Mouse (Mus musculus) spleen, adult 18-20 months (tissue): ENCODE results near the gene 2900026A02Rik.
"Not testable (repeated sequence)": the region's sequence is repeated elsewhere in the genome, so short reads cannot be mapped to it uniquely, and the experiment has no call there.

Source experiments
- DNase-seq, 2 experiments: peaks; one replicate each; pipeline ENCODE4 v3.0.0; 2022; ENCODE audit warnings: mixed read lengths in 2 of 2

2900026A02Rik gene

DNA sequence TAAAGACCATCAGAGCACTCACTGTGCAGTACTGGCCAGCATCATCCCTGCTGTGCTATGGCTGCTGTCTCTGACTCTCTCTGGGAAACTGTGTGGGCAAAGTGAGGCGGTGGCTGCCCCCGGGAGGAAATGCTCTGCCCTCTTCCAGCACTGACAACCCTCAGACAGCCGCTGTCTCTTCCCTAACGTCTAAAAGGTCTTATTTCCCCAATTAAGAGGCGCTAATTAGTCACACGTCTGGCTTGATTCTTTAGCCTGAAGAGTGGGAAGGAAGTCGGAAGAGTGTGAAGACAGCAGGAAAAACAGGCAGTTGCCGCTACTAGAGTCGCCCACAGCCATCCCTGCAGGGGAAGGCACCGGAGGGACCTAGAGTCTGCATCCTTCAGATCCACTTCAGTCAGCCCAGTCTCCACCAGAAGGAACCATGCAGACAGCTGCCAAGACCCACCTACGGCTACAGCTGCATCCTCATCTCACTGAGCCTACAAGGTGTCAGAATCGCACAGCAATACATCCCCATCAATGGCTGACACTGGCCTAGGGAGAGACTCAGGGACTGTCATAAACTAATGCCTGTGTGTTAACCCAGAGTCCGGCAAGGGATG, 101.1 kb downstream of the 2900026A02Rik start:
- DNase-seq, result no peak

DNA sequence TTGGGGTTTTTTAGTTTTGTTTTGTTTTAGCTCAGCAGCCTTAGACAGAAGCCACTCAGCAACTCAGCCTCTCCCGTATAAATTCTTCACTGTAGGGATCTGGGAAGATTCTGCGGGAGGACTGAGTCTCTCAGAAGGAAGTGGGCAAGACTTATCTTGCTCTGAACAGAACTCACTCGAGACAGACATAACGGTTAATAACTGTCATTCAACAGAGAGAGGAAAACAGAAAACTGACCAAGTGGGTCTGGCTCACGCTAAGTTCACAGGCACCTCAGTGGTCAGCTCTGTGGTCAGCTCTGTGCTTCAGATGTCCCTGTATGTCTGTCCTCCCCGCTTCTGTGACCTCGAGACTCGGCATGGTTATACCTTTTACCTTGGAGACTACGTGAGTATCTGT, 101.7 kb downstream of the 2900026A02Rik start:
- DNase-seq, result no peak

DNA sequence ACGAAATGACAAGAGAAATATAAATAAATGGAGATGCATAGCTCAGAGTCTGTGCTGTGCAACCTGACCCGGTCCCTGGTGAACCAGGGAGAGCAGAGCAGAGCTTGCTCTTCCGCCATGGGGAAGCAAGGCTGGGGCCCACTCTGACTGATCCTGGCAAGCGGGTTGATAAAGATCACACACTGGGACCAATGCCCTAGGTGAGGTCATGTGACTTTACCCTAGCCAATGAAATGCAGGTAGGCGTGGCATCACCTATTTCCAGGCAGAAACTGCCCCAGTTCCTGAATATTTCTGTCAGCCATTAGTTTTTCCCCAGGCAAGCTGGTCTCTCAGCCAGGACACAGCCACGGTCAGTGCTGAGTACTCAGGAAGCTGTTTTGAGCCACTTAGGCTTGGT, 102.3 kb downstream of the 2900026A02Rik start:
- DNase-seq, result no peak

DNA sequence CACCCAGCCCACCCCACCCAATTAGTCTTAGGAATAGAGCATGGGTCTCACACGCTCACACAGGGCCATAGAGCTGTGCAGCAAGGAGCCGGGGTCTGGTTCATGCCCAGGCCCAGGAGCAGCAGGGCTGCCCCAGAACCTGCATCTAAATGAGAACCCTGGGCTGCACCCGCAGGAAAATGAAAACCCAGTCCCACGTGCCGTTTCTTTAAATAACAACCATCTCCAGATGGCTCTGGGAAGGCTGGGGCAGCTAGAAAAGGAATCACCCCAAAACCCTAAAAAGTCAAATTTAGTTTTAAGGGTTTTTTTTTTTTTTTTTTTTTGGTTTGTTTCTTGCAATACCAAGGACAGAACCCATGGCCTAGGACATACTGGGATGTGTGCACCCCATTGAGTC, 103.7 kb downstream of the 2900026A02Rik start:
- no peak for DNase-seq

DNA sequence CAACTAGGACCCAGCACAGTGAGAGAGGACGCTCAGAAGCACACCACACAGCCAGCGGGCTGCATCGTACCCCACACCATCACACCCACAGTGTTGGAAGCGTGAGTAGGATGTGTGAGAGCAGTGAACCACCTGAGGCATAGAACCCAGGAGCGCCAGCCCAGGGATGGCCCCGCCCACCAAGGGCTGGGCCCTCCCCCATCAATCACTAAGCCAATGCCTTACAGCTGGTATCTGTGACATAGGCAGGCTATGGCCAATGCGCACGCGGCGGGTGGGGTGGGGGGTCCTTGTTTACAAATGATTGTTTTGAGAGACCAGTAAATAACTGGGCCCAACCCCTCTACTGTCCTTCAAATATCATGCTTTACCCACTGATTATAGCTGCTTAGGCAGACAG, 105.1 kb downstream of the 2900026A02Rik start:
- DNase-seq, result no peak

DNA sequence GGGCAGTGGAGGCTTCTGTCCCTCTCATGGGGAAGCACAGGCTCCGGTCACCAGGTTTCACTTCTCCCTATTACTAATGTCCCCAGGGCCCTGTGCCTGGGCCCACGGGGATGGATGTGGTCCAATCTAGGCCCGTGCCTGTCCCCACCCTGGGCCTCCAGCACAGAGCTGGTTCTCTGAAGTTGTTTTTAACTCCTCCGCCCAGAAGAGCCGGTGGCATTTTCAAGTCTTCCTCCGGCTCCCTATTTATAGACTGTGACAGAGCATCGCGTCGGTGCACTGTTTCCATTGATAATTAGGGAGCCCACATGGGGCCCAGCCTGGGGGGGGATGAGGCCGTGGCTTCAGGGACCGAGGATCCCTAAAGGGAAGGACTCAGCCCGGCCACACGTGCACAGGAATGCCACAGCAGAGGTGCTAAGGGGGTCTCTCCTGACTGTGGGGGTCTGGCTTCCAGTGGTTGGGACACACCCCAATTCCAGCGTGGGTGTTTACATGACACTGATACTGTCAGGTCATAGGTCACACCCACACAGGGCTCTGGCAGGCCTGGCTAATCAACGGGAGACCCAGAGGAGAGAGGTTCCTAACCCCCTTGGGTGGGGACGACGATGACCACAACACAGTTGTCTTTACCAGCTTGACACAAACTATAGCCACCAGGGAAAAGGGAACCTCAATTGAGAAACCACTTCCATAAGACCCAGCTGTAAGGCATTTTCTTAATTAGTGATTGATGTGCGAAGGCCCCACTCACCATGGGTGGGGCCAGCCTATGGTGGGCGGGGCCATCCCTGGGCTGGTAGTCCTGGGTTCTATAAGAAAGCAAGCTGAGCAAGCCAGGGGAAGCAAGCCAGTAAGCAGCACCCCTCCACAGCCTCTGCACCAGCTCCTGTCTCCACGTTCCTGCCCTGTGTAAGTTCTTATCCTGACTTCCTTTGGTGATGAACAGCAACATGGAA, 106.5 kb downstream of the 2900026A02Rik start:
- no peak for DNase-seq

DNA sequence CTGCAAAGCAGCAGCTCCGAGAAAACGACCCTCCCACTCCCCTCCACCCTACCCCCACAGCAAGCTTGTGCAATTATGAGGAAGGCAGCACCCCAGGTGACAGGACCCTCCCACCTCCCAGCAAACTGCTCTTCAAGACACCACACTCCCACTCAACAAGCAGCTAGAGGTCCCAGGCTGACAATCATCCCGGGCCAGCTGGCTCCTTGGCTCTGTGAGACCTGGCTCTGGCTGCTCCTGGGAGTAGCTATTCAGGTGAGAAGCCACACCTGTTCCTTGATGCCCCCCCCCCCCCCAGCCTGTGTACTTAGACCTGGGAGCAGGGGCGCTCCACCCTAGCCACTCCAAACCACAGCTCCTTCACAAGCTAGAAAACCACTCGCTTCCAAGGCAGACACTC, 107.9 kb downstream of the 2900026A02Rik start:
- no peak for DNase-seq

DNA sequence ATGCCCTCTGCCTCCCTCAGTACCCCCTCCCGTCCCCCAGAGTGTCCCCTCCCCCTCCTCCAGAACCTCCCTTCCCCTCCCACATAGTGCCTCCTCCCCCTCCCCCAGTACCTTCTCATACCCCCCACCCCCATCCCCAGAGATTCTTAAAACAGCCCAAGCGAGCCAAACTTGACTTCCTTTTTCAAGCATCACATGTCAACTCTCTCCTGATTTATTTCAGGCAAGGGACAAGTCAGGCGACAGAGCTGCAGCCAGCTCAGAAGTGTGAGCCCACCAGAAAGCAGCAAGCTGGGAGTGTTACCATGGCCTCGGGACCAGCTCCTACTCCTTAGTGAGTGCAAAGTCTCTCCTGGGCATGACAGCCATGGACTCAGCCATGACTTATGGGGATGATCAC, 109.7 kb downstream of the 2900026A02Rik start:
- no peak for DNase-seq

DNA sequence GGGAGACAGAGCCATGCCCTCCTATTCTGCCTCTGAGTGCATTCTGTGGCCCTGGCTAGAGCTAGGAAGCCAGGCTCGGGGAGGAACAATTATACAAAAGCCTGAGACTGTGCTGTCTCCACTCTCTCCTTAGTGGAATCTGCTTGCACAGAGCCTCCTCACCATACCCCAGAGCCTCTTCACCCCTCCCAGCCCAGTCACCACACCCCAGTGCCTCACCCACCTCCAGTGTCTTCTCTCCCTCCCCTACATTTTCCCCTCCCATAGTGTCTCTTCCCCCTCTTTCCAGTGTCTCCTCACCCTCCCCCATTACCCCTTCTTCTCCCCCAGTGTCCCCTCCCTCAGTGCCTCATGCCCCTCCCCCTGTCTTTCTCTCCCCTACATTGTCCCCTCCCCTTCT, 110.1 kb downstream of the 2900026A02Rik start:
- no peak for DNase-seq

DNA sequence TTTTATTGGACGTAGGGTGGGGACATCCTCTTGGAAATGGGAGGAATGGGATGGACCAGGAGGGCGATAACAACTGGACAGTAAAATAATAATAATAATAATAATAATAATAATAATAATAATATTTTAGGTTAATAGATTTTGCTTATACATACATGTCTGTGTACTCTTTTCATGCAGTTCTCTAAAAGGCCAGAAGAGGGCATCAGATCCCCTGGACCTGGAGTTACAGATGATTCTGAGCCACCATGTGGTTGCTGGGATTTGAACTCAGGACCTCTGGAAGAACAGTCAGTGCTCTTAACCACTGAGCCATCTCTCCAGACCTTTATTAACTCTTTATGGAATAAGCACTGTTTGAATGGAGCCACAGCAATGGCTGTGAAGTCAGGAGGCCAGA, 111.4 kb downstream of the 2900026A02Rik start:
- DNase-seq, result not testable (repeated sequence)

DNA sequence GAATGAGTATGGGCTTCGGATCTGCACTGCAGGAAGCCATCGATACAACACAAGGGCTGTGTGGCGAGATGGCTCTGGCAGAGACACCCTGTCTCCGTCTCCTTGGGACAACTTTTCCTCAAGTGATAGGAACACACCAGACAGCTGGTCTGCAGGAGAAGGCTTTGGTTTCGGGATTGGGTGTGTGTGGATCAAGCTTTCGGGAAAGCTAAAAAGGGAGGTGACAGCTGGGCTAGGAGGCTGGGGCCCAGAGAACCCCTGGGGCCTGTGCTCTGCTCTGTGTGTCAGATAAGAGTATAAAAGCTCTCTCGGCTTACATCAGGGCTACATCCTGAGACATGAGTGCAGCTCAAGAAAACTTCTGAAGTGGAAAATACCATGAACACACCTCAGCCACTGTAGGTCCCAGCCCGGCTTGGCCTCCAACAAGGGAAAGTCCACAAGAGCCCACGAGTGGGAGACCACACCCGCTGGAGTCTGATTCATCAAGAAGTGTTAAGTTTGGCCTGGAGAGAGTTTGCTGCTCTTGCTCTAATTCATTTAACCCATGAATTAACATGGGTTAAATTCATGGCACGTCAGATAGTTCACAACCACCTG, 112.8 kb downstream of the 2900026A02Rik start:
- DNase-seq, result no peak

DNA sequence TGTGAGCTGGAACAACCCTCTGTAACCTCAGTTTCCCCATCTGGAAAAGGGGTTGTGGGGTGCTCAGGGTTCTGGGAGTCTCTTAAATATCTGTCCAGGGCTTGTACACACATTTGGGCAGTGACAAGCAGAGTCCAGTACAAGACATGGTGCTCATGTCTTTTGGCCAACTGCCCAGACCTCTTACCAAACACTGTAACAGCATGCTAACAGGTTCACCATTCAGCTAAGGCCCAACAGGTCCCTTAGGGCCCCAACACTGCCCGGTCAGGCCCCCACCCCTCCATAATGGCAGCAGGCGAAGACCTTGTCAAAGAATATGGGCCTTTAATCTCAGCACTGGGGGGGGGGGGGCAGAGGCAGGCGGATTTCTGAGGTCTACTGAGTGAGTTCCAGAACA, 113.3 kb downstream of the 2900026A02Rik start:
- no peak for DNase-seq

DNA sequence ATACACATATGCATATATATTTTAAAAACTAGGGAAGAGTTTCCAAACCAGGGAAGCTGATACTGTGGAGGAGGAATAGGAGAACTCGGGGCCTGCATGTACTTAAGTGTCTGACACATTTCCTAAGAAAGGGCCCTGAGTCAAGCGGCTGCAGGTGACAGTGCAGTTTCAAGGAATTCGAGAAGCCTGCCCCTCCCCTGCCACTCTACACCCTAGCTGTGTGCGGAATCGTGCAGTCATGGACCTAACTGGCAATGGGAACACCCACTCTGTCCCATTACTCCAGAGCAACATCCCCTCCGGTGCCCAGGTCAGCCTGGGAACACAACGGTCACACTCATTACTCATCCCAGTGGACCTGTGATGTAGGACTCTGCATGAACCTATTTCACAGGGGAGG, 114.4 kb downstream of the 2900026A02Rik start:
- DNase-seq, result no peak

DNA sequence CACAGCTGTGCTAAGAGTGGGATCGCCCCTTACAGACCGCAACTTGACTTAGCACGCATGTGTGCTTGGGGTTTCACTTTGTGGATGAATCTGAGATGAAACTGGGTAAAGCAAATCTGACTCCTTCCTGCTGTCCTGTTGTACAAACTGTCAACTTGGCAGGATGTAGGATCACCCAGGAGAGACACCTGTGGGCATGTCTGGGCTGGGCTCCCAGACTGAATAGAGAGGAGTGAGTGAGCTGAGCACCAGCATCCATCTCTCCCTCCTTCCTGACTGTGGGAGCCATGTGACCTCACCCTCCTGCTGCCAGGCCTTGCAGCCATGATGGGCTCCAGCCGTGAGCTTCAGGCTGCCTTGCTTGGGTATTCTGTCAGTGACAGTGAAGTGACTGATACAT, 115.6 kb downstream of the 2900026A02Rik start:
- no peak for DNase-seq

DNA sequence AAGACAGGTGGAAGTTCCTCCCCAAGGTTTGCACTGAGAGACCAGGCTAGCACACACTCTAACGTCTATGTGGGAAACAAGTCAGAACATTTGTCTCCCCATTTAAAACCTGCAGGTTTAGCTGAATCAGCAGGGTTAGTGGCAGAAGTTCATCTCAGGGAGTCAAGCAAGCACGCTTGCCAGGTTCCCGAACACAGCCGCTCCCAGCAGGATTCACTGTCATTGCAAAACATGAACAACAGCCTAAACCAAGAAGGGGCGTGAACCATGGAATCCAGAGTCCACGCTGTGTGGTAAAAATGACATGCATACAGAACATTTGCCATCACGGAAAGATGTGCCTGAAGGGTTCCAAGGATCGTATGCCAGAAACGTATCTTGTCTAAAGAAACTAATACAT, 116.0 kb downstream of the 2900026A02Rik start:
- no peak for DNase-seq

DNA sequence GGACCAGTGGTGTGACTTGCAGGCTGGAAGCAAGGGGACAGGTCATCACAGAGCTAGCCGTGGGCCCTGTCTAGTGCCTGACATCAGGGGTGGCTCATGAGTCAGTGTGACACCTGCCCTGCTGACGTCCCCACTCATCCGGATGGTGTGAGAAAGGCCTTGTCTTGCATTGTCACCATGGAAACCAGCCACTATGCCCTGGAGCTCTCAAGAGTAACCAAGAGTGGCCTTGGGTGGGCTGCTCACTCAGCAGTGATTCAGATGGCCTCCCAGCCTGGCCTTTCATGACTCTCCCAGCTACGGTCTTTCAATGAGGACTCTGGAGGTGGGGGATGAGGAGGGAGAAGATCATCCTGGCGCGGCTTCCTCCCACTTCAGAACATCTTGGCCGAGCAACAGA, 118.6 kb downstream of the 2900026A02Rik start:
- DNase-seq, result no peak

DNA sequence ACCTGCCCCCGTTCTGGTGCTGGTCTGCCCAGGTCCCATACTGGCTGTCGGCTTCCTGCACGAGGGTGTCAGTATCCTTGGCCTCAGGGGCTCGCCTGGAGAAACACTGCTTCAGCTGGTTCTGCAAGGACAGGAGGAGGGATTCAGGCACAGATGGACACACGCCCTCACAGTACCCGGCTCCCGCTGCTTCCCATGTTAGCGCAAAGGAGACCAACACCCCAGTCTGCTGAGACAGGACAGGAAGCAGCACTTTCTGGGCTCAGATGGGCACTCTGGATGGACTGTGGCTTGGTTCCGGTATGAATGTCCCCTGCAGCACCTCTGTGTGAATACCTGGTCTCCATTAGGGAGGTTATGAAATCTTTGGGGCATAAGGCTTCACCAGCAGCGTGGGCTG, 119.6 kb downstream of the 2900026A02Rik start:
- no peak for DNase-seq

DNA sequence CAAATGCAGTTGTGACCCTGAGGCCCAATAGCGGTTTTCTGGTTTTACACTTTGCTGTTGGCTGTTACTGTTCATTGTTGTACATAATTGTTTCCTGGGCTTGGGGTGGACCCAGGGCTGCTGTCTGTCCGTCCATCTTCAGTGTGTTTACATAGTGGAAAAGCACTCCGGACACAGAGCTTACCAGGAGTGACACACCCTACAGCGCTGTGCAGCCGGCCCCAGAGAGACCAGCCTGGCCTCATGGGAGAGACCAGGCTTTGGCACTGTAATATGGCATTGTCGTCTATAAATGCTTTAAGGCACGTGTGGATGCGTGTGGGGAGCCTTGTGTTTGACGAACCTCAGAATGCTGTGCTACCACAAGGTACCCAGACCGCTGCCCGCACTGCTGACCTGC, 120.6 kb downstream of the 2900026A02Rik start:
- DNase-seq, result no peak

DNA sequence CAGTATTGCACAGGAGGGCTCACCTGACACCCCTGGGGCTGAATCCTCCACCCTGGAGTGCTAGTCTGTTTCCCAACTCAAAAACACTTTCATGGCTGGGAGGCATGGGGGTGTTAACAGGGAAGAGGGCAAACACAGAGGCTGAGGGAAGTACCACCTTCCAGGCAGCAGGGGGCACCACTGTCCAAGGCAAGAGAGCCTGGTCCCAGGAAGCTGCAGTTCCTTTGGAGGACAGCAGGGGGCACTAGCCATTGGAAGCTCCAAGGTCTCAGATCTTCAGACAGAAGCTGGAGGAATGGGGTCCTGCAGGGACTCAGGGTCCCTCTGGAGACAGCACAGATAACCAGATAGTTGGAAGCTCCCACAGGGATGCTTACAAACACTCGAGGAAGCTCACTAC, 121.5 kb downstream of the 2900026A02Rik start:
- DNase-seq, result peak; percentile 52 to 81

DNA sequence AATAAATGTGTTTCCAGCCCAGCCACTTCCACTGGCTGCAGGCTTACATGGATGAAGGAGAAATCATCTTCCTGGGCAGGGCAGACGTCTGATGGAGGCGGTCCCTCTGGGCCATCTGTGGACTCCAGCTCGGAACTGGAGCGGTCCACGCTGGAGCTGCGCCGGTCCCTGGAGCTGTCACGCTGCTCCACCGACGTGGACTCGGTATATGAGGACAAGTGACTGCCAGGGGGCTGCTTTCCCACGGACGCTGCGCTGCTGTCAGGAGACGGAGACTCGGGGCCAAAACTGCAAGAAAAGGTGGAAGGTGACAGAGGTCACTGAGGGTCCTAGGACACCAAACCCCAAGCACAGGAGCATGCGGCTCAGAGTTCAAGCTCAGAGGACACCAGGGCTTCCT, 123.5 kb downstream of the 2900026A02Rik start:
- no peak for DNase-seq

DNA sequence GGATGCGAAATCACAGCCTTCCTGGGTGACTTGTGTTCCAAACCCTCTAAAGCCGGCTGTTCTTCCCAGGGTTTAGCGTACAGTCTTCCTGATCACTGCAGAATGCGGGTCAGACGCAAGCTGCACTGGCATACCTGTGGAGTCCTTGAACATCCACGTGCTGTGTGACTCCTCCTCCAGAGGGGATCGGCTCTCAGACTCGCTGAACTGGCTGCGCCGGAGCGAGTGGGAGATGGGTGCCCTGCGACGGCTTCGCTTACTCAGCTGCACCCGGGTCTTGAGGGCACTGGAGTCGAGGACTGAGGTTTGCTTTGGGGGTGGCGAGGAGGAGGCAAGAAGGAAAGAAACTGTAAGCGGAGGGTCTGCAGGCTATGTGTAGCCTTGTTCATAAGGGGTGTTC, 125.6 kb downstream of the 2900026A02Rik start:
- no peak for DNase-seq

DNA sequence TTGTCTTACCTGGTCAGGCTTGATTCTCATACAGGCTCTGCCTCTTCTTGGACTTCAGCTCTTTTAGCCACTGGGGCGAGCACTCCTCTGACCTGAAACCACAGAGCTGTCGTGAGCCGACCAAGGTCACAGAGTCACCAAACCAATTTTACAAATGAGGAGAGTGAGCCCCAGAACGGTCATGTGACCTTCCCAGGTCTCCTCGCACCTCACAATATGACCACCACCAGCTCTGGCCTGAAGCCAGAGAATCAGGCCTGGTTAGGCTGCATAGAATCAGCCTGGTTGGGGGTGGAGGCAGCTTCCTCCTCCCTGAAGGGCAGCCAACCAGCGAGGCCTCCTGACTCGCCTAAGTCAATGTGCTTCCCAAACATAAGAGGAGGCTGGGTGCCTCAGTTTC, 128.6 kb downstream of the 2900026A02Rik start:
- DNase-seq, result no peak

DNA sequence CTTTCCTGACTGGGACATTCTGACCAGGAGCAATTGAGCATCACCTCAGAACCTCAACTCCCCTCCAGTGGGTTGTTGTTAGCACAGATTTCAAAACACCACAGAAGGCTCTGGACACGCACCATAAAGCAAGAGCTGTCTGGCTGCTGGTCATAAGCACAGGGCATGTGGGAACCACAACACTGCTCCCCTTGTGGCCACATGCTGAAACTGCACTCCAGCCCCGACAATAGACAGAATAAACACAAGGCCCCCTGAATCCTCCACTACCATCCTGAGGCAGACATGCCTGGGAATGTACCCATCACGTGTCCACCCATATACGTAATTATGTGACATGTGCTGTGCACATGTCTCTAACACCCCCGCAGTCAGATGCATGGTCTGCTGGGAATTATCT, 129.9 kb downstream of the 2900026A02Rik start:
- DNase-seq, result peak in 1 of 2 experiments; percentile 21

DNA sequence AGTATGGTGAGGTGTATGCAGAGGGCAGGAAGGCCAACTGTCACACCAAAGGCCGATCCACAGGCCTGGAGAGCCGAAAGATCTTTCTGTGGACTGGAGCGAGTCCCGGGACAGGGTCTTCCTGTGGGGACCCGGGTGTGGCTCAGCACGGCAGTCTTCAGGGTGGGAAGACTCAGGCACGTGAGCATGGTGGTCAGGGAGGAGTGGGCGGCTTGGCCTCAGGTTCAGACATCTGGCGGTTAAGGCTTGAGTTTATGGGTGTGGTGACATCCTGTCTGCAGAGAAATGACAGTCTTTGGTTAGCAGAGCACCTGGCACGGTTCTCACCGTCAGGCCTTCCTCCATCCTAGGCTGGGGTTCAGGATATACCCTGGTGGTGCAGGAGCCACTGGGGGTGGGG, 130.3 kb downstream of the 2900026A02Rik start:
- DNase-seq, result no peak
